Mouse (Mus musculus): ENCODE measurements around the gene Anxa11. TPM values are rescaled to one million over a fixed set of nuclear protein-coding genes. Genes with fewer than 3 reads are reported as not detected.

Anxa11 gene
- polyA plus RNA-seq (2012; rRNA removed) = 4.7 and 6.2 TPM in 2 replicates

GRCm38 (mm10) chr14:25841991-25842687, at the start of gene Anxa11:
Gene Anxa11 (plus strand): TSS chr14:25842156.

DNA sequence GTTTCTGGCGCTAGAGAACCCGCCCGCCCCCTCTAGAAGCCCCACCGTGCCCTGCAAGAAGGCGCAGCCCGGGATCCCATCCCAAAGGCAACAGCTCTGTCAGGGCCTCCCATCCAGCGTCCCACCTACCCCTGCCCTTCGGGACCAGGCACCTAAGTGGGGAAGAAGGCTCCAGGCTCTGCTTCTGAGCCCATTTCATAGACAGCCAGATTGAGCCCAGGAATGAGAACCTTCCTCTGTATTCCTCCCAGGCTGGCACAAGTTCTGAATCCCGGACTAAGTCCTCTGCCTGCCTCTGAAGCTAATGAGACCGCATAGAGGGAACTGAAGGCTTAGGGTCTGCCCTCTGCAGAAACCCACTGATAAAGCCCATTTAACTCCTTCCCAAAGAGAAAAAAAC, 61.0 kb downstream of the Anxa11 start, which contains the start of gene Plac9a:
Gene Plac9a, minus strand, starts transcription at position 101 of the 400 bp plus-strand sequence.

GRCm38 (mm10) chr14:25927562-25927881, 85.6 kb downstream of the Anxa11 start, which contains the start of gene Tmem254a:
Gene Tmem254a (minus strand): TSS chr14:25927672.

Other genes starting within 250 kb of the Anxa11 start
- 39.1 and 44.9 TPM in 2 replicates for gene Ppif, start 148.0 kb upstream of the Anxa11 start, polyA plus RNA-seq (2012; rRNA removed)
- 5.5 and 5.9 TPM in 2 replicates for gene Zcchc24, start 73.1 kb upstream of the Anxa11 start, polyA plus RNA-seq (2012; rRNA removed)
- gene Plac9a, start 60.9 kb downstream of the Anxa11 start, polyA plus RNA-seq (2012; rRNA removed) = 0.18 and 0.37 TPM in 2 replicates
- 0.96 and 1.3 TPM in 2 replicates for gene Tmem254a, start 85.5 kb downstream of the Anxa11 start, polyA plus RNA-seq (2012; rRNA removed)
- 0.08 TPM in 1 of 2 replicates, not detected in the other for gene Cphx1, start 96.1 kb downstream of the Anxa11 start, polyA plus RNA-seq (2012; rRNA removed)
- 0.06 and 0.16 TPM in 2 replicates for gene Duxbl1, start 136.4 kb downstream of the Anxa11 start, polyA plus RNA-seq (2012; rRNA removed)
- gene Gm9780, start 200.6 kb downstream of the Anxa11 start, polyA plus RNA-seq (2012; rRNA removed) = 1.8 and 4.6 TPM in 2 replicates
- 5.4 and 7.5 TPM in 2 replicates for gene Tmem254c, start 225.2 kb downstream of the Anxa11 start, polyA plus RNA-seq (2012; rRNA removed)
- gene Cphx2, start 239.4 kb downstream of the Anxa11 start, polyA plus RNA-seq (2012; rRNA removed) = not detected in 2 replicates
- 0.16 and 0.20 TPM in 2 replicates for gene Cphx3, start 240.1 kb downstream of the Anxa11 start, polyA plus RNA-seq (2012; rRNA removed)